Mouse (Mus musculus): ENCODE results near the gene Lrp11.
A peak's percentile ranks its signal among the peaks of the same experiment; 100 is the strongest.

Lrp11 gene

GRCm38 (mm10) chr10:7623861-7624518 is 34.4 kb downstream of the Lrp11 start:
- DNase-seq (ENCODE audit: low spot score), result no peak

- DNase-seq (ENCODE audit: low spot score), result no peak
These were observed 39.5 kb downstream of the Lrp11 start for GRCm38 (mm10) chr10:7629092-7629491.

GRCm38 (mm10) chr10:7630286-7630685 is 40.7 kb downstream of the Lrp11 start:
- no peak for DNase-seq (ENCODE audit: low spot score)

GRCm38 (mm10) chr10:7630951-7631720 is 41.5 kb downstream of the Lrp11 start:
- DNase-seq (ENCODE audit: low spot score), result no peak

- DNase-seq (ENCODE audit: low spot score), result no peak
These were observed 50.8 kb downstream of the Lrp11 start for GRCm38 (mm10) chr10:7640366-7640765.

GRCm38 (mm10) chr10:7645911-7646310 is 56.3 kb downstream of the Lrp11 start:
- DNase-seq (ENCODE audit: low spot score), result no peak

GRCm38 (mm10) chr10:7649059-7649458 is 59.5 kb downstream of the Lrp11 start:
- DNase-seq (ENCODE audit: low spot score), result no peak

GRCm38 (mm10) chr10:7651057-7651456 is 61.5 kb downstream of the Lrp11 start:
- no peak for DNase-seq (ENCODE audit: low spot score)

- DNase-seq (ENCODE audit: low spot score), result no peak
These were observed 73.0 kb downstream of the Lrp11 start for GRCm38 (mm10) chr10:7662471-7663141.

GRCm38 (mm10) chr10:7663159-7664026 is 73.8 kb downstream of the Lrp11 start:
- peak; percentile 92 for DNase-seq (ENCODE audit: low spot score)

GRCm38 (mm10) chr10:7664027-7664526 is 74.5 kb downstream of the Lrp11 start:
- no peak for DNase-seq (ENCODE audit: low spot score)

GRCm38 (mm10) chr10:7664889-7665288 is 75.3 kb downstream of the Lrp11 start:
- no peak for DNase-seq (ENCODE audit: low spot score)

GRCm38 (mm10) chr10:7667342-7667802 is 77.8 kb downstream of the Lrp11 start, which contains the start of gene Nup43:
Nup43 (plus strand) TSS chr10:7667503.
- DNase-seq (ENCODE audit: low spot score), result peak; percentile 88

GRCm38 (mm10) chr10:7673673-7674072 is 84.1 kb downstream of the Lrp11 start:
- DNase-seq (ENCODE audit: low spot score), result no peak

Measured in urinary bladder, postnatal 25 days (tissue).